Mouse (Mus musculus): ENCODE measurements at regions not wholly inside any gene's neighbourhood (a gene's known extent, or its start where the extent isn't known, plus 50 kb on each side); places are given as distances from the start of the nearest gene placed in this dataset.

DNA sequence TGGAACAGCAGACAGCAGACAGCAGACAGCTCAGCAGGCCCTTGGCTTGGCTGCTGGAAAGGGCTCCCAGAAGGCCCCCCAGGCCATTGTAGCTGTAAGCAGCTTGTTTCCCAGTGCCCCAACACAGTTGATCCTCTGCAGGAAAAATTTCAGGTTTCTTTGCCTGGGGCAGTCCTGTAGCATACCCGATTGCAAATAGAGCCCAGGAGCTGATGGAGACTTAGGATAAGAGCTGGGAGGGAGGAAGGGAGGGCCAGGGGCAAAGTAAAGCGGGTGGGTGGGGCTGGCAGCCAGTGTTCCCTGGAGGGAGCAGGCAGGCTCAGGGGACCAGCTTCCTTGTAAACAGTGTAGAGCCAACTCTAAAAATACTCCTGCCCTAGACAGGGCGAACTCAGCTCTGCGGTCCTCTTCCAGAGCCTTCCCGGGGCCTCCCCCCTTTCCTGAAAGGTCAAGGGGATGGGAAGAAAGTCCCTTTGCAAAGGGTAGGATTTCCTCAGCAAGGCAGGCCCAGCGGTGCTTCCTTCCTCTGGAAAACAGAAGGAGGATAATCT, 101.8 kb upstream of the Jun start:
- DNase-seq (ENCODE audit: extremely low spot score in 1 of 2, low spot score in 1 of 2): no peak

DNA sequence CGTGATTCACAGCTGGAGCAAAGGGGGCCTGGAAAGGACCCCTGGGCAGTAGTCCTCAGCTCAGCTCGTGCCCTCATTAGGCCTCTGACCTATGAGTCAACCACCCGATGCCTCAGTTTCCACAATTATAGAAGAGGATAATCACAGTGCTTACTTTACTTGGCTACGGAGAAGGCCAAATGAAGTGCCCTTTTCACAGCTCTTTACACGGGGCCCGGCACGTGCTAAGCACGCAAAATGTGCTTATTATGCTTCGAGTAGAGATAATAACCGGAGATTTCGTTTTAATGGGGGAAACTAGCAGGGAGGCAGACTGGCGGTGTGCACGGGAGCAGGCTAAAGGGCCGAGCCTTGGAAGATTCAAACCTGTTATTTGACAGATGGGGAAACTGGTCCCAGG, 102.4 kb upstream of the Jun start:
- no peak for DNase-seq (ENCODE audit: extremely low spot score in 1 of 2, low spot score in 1 of 2)

DNA sequence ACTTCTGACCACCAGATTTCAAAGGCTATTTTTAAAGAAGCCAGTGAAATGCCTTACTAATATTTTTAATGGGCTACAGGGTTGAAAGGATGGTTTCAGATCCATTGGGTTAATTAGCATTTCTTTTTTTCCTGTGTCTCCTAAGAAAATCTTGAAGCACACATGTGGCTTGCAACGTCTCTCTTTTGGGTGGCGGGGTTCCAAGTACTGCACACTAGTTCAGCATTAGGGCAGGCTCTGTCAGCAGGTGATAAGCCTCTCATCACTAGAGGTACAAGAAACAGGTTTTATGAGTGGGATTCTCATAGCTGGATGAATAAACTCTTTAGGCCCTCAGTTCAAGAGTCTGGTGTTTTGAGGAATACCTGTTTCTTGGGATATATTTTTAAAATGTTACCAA, 103.2 kb upstream of the Jun start:
- DNase-seq (ENCODE audit: extremely low spot score in 1 of 2, low spot score in 1 of 2): no peak

DNA sequence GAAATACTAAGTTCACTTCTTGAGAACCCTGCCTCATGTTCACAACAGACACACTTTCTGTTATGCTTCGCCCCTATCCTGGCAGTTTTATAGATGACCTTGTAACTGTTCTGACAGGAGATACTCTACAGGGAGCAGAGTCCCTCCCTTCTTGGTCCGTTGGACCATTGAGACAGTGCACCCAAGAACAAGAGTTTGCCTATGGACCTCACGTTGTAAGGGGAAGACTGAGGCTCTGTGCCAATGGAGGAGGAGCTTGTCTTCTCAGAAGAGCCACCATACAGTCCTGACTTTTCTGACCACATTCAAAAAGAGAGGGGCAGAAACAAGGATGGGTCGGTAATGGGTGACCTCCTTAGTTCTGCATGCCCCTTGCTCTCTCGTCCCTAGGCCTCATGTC, 103.8 kb upstream of the Jun start:
- DNase-seq (ENCODE audit: extremely low spot score in 1 of 2, low spot score in 1 of 2): no peak

DNA sequence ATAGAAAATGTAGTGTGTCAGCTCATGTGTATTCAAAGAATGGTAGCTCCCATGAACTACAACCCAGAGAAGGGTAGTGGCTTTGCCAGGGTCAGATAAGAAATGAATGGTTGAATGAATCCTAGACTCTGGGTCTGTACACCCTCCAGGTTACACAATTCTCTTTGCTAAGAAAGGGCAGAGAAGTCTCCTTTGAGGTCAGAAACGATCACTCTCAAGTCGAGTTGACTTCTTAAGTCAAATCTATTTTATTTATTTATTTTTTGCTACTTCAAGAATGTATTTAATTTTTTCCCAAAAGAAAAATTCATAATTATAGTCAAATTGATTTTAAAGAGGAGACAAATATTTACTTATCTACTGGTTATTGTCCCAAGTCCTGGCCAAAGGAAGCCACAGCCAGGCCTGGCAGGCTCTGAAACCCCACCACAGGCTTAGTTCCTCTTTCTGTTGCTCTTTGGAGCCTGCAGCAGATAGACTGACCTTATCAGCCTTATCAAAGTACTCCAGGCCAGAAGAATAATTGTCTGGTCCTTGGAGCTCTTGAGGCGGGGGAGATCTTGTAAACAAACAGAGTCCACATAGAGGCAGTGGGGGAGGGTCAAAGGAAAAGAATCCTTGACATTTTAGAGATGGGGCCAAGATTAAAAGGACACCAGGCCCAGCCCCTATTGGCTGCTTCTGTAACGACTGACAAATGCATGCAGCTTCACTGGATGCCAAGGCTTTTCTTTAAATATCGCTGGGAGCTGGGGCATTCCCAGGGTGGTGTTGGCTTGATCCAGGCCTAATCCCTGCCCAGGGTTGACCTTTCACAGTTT, 104.6 kb upstream of the Jun start:
- no peak for DNase-seq (ENCODE audit: extremely low spot score in 1 of 2, low spot score in 1 of 2)

DNA sequence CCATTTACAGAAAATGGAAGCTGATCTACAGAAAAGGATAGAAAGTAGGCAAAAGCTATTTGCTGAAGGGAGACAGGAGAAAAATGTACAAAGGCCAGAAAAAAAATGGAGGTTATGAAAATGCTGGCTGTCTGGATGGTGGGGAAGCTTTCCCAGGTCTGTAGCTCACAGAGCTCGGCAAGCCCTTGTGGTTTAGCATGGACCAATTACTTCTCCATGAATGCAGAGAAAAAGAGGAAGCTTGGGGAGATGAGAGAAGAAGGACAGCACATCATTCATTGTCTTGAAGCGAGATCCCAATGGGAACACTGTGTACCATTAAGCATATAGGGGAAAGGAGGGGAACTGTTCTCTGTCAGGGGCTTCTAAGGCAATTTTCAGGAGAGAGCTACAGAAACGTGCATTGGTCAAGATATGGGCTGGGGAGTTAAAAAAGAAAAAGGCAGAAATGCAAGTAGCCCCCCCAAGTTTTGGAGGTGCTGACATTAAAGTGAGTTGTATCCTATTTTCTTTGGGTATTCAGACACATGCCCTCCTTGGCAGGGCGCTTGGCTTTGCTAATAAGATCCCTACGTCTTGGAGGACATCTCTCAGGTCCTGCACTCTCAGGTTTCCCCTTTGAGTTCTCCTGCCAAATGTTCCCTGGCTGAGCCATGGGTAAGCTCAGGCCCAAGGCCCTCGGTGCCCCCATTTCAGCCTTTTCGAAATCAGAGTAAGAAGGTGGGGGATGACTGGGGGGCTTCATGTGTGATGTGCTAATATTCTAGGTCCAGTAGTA, 105.8 kb upstream of the Jun start:
- no peak for DNase-seq (ENCODE audit: extremely low spot score in 1 of 2, low spot score in 1 of 2)

DNA sequence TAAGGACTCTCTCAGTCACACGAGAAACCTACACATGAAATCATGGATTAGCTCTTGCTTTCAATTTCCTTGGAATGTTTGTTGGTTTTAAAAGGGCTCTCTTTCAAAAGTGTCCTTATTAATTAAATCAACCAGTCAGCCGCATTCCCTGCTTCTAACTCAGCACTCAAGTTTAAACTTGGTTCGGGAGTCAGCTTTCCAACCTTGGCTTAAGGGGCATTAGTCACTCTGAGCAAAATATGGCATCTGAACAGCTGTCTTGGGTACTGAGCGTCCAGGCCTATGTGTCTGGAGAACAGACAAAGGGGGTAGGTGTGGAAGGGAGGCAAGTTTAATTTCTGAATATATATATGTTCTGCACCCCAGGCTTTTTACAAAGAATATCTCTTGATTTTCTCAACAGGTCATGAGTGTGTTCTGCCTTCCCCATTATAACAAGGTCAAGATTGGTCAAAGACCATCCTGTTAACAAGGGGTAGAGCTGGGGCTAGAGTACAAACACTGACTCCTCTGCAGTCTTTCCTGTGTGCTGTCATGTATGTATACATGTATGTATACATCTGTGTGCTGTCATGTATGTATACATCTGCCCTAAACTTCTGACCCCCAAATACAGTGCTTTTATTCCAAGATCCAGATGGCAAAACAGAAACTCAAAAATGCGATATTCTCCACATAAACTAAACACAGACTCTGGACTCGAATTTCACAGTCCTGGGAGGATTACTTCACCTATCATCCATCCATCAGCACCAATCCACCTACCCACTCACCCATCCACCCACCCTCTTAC, 106.8 kb upstream of the Jun start:
- DNase-seq (ENCODE audit: extremely low spot score in 1 of 2, low spot score in 1 of 2): peak in 1 of 2 experiments; percentile 20

DNA sequence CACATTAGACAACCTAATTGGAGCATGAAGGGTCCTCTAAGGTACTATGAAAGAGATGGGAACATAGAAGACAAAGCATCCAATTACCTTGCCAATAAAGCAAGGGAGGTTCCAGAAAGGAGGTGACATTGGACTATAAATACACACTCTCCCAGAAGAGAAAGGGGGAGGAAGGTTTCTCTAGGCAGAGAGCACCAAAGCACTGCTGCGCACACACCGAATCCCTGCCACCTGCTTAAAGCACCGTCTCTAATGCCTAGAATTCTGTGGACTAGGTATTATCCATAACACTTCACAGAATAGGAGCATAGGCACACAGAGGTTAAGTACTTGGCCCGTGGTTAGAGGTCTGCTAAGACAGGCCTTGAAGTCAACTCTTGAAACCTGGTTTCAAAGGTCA, 107.8 kb upstream of the Jun start:
- DNase-seq (ENCODE audit: extremely low spot score in 1 of 2, low spot score in 1 of 2): peak in 1 of 2 experiments; percentile 38

DNA sequence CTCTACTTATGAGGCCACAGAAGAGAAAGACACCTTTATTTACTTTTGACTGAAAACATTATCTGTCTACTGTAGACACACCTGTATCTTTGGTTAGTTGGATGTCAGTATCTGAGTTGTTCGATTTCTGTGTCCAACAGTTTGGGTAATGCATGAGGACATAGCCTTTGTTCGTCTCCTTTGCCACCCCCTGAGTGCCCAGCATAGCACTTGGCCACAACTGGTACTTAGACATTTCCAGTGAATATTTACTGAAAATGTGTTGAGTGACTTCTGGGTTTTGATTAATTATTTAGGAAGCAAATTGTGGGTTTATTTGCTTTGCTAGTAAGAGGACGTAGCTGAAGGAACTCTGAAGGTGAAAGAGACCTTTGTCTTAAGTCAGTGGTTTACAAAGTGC, 108.4 kb upstream of the Jun start:
- DNase-seq (ENCODE audit: extremely low spot score in 1 of 2, low spot score in 1 of 2): no peak

DNA sequence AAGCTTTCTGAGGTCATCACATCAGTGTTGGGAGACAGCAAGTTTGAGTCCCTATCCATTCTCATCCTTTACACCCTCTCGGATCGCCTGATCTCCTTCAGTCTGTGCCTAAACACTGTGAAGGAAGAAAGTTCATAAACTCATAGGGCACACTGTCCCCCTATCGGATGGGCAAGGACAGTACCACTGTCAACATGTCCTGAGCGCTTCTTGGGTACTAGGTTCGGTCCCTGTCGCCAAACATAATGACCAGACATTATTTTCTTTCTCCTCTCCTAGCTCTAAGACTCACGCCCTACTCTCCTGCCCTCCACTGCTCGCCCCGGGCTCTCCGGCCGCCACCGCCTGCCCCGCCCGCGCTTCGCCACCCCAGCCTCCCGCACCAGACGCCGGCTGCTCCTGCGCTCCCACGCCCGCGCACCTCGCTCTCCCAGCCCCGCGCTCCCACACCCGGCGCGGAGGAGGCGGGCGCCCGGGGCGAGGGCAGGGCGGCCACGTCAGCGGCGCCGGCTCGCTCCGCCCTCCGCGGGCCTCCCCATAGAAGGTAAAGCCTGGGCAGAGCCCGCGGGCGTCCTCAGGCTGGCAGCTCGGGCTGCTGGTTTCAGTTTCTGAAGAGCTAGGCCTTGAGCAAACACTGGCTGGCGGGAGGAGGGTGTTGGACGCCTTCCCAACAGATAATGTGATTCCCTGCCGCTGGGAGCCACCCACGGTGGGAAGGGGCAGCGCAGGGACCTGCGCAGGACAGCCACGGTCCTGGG, 109.1 kb upstream of the Jun start:
- peak; percentile 59 to 85 for DNase-seq (ENCODE audit: extremely low spot score in 1 of 2, low spot score in 1 of 2)

DNA sequence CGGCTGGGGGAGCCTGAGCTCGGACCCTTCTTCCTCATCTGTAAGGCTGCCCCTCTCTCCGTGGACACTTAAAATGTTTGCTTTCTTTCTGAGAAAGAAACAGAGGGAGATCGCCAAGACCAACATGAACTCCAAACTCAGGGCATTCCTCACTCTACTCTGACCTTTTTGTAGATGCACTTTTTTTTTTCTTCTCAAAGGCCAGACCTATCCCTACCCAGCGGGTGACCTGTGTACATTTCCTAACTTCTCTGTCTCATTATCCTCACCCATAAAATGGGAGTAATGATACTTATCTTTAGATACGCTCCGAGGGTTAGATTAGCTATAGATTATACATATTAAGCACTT, 109.6 kb upstream of the Jun start:
- DNase-seq (ENCODE audit: extremely low spot score in 1 of 2, low spot score in 1 of 2): no peak

DNA sequence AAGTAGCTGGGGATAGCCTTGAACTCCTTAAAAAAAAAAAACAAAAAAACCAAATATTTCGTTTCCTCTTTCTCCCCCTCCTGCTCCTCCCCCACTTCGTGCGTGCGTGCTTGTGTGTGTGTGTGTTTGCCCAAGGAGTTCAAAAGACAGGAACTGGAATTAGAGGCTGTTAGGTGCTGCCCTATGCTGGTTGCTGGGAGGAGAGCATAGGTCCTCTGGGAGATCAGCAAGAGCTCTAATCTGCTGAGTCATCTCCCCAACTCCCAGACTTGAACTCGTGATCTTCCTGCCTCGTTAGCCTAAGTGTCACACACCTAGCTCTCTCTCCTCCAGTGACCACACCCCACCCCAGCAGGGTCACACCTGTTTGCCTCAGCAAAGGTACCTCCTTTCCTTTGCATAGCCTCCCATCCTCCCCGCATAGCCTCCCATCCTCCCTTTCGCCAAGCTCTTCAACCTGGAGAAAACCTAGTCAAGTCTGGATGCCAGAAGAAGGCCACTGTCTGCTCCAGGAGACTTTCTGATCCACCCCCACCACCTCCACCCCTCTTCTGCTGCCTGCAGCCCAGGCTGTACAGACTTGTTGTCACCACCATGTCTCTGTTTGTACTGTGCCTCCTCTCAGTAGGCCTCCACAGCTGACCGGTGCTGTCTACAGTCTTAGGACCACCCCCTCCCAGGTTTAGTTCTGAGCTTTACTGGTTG, 110.5 kb upstream of the Jun start:
- DNase-seq (ENCODE audit: extremely low spot score in 1 of 2, low spot score in 1 of 2): no peak

DNA sequence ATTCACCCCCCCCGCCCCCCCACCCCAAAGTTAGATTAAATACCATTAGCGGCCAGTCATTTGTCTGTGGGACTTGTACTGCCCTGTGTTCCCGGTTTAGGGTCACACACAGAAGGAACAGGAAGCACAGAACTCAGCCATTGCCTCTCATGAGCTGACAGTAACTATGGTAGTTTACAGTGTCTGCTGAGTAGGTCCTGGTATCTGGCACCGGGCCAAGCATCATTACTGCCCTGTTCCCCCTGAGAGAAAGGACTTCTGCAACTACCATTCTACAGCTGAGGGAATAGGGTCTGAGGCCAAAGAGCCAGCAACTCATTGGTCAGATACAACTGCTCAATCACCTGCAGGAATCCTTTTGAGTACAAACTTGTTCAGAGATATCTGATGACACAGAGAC, 111.4 kb upstream of the Jun start:
- no peak for DNase-seq (ENCODE audit: extremely low spot score in 1 of 2, low spot score in 1 of 2)

DNA sequence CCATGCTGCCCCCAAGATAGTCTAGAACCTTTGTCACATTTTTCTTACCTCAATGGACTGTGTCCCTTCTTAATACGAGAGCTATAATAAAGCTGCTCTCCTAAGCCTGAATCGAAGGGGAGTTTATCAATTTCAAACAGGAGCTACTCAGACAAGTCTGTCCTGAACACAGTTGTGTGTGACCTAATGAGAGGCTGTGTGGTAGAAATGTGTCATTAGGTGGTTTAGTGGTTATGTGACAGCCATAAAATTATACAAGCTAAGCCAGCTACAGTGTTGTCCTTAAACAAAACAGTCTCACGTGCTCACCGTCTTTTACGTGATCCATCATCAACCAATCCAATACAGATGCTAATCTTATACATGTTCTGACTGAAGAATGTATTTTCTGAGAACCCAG, 114.5 kb upstream of the Jun start:
- no peak for DNase-seq (ENCODE audit: extremely low spot score in 1 of 2, low spot score in 1 of 2)

DNA sequence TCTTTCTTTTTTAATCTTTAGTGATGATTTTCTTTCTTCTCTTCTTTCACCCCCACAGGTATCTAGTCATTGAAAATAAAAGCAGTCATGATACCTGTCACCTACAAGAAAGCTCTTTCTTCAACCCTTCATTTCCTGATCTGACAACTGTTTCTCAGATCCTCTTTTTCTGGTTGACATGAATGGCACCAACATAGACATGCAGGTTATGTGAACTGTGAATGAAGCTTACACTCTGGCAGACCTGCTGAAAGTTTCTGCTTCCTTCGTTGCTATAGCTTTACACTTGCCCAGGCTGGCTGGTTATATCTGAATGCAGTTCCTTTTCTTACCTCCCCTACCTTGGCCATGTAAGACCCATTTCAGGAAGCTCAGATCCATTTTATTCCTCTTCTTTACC, 115.2 kb upstream of the Jun start:
- DNase-seq (ENCODE audit: extremely low spot score in 1 of 2, low spot score in 1 of 2): no peak

DNA sequence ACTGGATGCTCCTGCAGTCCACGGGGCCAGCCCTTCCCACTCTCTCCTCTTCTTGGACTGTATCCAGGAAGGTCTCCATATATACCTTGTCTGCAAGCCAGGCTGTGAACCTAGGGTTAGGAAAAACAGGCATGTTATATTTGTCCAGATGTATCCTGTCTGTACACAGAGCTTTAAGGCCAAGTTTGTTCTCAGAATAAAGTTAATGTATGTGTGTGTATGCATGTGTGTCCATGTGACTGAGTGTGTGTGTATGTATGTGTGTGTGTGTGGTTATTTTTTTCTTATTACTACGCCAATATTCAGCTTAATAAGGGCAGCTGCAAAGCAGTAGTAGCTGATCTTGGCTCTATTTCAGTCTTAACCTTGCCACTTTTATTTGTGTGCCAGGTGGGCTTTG, 117.7 kb upstream of the Jun start:
- DNase-seq (ENCODE audit: extremely low spot score in 1 of 2, low spot score in 1 of 2): no peak

DNA sequence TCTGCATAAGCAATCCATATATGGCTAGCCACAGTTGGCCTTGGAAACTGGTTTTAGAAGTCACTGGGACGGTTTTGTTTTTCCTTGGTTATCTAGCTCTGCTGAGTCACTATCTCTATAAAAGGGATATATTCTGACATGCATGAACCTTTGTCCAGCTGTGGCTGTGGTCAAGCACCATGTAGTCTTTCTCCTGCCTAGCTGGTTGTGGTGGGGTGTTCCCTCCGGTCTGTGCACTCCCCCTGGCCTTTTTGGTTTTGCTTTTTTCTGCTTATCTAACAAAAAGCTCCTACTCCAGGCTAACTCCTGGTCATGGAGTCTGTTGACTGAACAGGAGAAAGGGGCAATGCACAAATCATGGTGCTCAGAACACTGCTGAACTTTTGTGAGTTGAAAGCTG, 125.7 kb upstream of the Jun start:
- no peak for DNase-seq (ENCODE audit: extremely low spot score in 1 of 2, low spot score in 1 of 2)

DNA sequence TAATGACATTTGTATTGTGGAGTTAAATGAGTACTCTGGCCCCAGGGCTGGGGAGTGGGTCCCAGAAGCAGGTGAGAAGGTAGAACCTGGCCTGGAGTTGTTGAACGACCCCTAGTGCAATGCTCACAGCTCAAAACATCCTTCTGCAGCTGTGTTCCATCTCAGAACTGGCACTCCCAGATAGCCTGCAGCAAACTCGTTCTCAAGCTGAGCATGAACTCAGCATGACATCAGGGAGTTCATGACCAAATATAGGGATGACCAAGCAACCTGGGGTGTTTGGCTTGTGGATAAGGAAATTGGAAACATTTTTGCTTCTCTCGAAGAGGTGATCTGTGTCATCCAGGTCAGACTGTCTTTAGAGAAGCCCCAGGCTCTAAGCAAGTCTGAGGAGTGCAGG, 126.4 kb upstream of the Jun start:
- no peak for DNase-seq (ENCODE audit: extremely low spot score in 1 of 2, low spot score in 1 of 2)

DNA sequence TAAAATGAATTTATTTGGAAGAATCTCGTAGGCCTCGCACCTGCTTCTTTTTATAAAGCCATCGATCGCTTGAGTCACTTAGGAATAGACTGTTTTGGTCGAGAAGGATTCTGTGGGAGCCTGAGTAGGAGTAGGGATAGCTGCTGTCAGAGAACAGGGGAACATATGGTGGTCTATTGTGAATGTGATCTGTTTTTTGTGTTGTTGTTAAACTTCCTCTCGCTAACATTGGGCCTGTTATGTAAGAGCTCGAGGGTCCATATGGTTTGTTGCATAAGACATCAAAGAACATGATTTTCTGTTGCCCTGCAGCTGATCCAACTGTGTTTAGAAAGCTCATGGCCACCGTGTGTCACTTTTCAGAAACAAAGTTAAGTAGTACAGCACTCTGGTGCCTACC, 126.9 kb upstream of the Jun start:
- DNase-seq (ENCODE audit: extremely low spot score in 1 of 2, low spot score in 1 of 2): peak; percentile 24 to 71

DNA sequence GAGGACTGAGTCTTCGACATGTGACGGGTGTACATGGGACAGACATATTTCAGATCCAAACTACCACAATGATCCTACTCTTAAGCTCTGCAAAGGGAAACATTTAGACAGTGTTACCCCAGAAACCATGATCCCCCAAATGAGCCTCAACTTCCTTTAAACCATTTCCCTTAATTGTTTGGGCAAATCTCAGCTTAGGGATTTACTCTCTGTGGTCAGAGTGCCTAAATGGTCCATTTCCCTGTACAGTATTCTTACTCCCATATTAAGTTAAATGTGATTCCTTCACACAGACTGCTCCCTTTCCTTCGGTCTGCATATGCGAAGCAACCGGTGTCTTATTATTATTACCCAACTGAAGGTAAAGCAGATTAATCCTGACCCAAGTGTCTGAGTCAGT, 128.4 kb upstream of the Jun start:
- no peak for DNase-seq (ENCODE audit: extremely low spot score in 1 of 2, low spot score in 1 of 2)

Measured in frontal cortex, adult 2 months (tissue).